Mouse (Mus musculus) liver (tissue): ENCODE measurements around the gene Elmo3.

ENCODE experiments used
- DNase-seq: peaks from one replicate; pipeline ENCODE4 v3.0.0-alpha.2; 2020; ENCODE audit warnings: mixed read lengths

Gene Elmo3

GRCm38 (mm10) chr8:105298351-105299252 lies 6.8 kb upstream of the Elmo3 start:
- peak; percentile 68 for DNase-seq

DNA sequence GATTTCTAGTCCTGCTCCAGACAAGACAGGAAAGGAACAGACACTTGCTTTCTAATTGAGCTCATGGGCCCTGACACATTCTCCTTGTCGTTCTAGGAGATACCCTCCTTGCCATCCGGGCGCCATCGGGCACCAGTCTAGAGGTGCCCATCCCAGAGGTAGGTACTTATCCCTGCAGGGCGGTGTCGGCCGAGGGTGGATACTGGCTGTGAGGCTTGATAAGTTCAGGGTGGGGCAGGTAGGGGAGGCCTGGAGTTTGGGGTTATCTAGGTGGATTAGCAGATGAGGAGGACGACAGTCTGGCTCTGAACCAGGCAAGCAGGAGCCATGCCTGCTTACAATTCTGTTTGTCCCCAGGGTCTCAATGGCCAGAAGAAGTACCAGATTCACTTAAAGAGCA lies 5.4 kb upstream of the Elmo3 start:
- DNase-seq: peak; percentile 95

- DNase-seq: no peak
Observed at GRCm38 (mm10) chr8:105303396-105303795, 2.0 kb upstream of the Elmo3 start.

DNA sequence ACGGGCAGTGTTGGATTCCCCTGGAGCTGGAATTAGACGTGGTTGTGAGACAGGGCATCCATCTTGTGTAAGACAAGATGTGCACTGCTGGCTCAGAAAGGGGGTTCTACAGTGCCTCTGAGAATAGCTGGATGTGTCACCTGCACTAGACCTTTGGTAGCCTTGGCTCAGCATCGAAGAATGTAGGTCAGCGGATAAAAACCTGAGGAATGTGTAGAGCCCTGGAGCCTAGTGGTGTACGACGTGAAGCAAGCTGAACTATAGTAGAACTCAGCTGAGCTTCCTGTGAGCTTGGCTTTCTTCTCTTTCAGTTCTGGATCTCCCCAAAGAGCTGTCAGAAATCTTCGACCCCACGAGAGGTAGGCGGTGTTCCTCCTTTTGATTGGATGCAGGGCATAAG lies 1.5 kb upstream of the Elmo3 start:
- DNase-seq: no peak

- peak; percentile 56 for DNase-seq
Observed at GRCm38 (mm10) chr8:105304325-105305210, 833 bp upstream of the Elmo3 start.

GRCm38 (mm10) chr8:105306146-105306691 lies 818 bp downstream of the Elmo3 start:
- DNase-seq: no peak

DNA sequence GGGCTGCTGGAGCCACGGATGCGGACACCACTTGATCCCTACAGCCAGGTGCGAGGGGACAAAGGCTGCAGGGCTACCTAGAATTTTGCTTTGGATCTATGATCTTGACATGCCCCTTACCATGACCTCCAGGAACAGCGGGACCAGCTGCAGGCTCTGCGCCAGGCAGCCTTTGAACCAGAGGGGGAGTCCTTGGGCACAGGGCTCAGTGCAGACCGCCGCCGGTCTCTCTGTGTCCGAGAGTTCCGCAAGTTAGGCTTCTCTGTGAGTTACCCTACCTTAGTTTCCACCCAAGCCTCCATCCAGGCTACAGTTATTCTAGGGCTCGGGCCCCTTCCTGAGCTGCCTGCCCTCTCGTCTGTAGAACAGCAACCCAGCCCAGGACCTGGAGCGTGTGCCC lies 2.3 kb downstream of the Elmo3 start:
- no peak for DNase-seq

DNA sequence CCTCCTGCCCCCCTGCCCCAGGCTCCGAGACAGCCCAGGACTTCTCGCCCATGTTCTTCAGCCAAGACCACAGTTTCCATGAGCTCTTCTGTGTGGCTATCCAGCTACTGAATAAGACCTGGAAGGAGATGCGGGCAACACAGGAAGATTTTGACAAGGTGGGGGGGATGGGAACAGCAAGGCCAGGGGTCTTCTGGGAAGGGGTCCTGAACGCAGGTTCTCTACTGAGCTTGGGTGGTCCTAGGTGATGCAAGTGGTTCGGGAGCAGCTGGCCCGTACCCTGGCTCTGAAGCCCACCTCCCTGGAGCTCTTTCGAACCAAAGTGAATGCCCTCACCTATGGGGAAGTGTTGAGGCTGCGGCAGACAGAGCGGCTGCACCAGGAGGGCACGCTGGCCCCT lies 3.0 kb downstream of the Elmo3 start:
- DNase-seq: no peak

DNA sequence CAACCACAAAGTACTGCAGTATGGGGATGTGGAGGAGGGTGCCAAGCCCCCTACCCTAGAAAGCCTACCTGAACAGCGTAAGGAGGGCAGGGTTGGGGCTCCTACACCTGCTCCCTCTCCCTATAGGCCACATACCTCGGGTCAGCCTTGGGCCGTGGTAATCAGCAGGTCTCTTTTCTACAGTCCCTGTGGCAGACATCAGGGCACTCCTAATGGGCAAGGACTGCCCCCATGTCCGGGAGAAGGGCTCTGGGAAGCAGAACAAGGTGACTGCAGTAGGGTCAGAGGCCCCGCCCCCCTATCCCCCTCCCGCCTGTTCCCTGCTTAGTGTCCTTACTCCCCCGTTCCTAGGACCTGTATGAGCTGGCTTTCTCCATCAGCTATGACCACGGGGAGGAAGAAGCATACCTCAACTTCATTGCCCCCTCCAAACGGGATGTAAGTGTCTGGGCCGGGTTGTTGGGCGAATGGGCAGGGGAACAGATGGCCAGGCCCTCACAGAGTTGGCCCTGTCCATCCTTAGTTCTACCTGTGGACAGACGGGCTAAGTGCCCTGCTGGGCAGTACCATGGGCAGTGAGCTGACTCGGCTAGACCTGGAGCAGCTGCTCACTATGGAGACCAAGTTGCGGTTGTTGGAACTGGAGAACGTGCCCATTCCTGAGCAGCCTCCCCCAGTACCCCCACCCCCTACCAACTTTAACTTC lies 3.9 kb downstream of the Elmo3 start:
- DNase-seq: no peak

DNA sequence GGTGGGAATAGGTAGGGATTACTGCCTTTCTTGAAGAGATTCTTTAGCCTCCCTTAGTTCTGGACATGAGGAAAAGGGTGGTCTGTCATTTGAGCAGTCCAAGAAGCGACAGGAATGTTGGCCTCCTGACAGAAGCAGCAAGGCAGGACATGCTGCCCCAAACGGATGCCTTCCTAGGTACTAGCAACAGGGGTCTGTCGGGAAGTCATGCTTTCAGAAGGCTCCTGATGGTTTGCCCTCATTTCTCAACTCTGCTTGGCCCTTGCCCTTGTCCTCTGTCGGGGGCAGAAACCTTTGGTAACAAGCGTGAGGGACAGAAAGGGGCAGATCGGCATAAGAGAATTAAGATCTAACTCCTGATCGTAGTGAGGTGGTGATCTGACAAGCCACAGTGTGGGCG lies 4.7 kb downstream of the Elmo3 start:
- no peak for DNase-seq

- peak; percentile 59 for DNase-seq
Observed at GRCm38 (mm10) chr8:105311718-105312117, 6.3 kb downstream of the Elmo3 start.

- DNase-seq: peak; percentile 63
Observed at GRCm38 (mm10) chr8:105312891-105313481, 7.6 kb downstream of the Elmo3 start.

GRCm38 (mm10) chr8:105313622-105314402 lies 8.4 kb downstream of the Elmo3 start:
- peak; percentile 49 for DNase-seq

- DNase-seq: no peak
Observed at GRCm38 (mm10) chr8:105315073-105315769, 9.8 kb downstream of the Elmo3 start.

- no peak for DNase-seq
Observed at GRCm38 (mm10) chr8:105317941-105318340, 12.5 kb downstream of the Elmo3 start.

DNA sequence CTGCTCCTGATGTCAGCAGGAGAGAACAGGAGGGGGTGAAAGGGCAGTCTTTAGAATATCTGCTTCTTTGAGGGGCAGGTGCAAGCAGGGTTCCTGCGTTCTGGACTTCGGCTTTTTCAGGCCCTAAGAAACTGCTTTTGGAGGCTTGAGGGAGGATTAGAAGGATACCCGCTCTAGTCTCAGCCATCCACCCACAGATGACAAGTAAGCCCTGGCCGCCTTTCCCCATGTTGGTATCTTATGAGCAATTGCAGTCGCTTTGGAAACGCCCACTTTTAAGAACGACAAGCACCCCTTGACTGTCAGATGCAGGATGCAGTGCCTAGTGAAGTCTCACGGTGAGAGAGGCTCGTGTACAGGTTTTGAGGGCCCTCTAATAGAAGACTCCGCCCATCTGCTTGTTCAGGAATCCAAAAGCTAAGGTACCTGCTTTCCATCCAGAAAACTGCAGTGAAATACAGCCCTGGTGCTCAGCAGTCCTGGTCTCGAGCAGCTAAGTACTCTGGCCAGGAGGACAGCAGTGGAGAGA lies 13.3 kb downstream of the Elmo3 start:
- DNase-seq: no peak

DNA sequence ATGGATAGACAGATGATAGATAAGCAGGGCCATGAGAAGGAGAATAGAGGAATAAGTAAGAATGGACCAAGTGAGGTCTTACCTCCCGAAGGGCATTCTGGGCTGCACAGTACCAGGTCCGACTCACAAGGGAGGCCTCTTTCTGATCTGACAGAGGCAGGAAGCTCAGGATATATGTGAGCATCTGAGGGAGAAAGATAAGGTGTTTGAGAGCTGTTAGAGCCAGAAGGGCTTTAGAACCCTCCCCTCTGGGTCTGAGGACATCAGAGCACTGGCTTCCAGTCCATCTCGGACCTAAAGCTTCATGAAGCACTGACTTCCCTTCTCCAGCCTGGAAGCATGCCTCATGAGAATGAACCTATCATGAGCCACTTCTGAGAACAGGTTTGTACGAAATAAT lies 17.8 kb downstream of the Elmo3 start:
- DNase-seq: peak; percentile 82

- DNase-seq: peak; percentile 56
Observed at GRCm38 (mm10) chr8:105325641-105326093, 20.3 kb downstream of the Elmo3 start.

- peak; percentile 99 for DNase-seq
Observed at GRCm38 (mm10) chr8:105326141-105326672, 20.8 kb downstream of the Elmo3 start, which contains the start of the genes Lrrc29 and Tmem208. Gene Lrrc29, minus strand, starts transcription at chr8:105326278. Gene Tmem208, plus strand, starts transcription at chr8:105326354.

GRCm38 (mm10) chr8:105326968-105327367 lies 21.6 kb downstream of the Elmo3 start:
- no peak for DNase-seq
